In the genomic region with DNA sequence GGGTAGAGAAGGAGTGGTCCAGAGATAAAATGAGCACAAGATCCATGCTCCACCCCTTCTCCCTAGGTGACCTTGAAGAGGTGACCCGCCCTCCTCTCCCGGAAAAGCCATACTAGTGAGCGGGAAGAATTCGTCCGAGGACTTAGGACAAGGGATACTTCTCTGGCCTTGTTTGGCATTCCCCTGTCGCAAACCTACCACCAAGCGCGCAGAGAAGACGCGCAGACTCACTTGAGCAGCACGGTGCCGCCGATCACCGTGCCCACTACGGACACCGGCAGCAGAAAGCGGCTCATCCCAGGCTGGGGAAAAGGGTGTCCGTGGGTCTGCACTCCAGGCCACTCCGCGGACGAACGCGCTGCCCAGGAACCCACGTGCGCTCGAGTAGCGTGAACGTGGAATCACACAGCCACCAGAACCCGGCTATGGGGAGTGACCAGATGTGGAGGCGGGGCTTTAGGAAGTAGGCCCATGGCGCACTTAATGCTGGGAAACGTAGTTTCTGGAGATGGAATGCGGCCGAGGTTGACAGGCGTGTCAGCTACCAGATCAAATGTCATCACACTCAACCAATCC, we compare ENCODE assay signal across 8 mouse cellular contexts. TPM values are rescaled to one million over a fixed set of nuclear protein-coding genes. Genes with fewer than 3 reads are reported as not detected.
A peak's percentile ranks its signal among the peaks of the same experiment; 100 is the strongest.
DNase-seq lines count a peak whose midpoint lies in the region; ATAC-seq and TF ChIP-seq lines count a peak whose summit lies in the region.

A gene (minus strand): TSS at position 434 of the 576 bp plus-strand sequence.

- DNase-seq in Patski (ENCODE audit: low read depth, low spot score) = peak; percentile 58
- peak; percentile 92 to 93 for DNase-seq in cerebellum, postnatal 14 days
- peak; percentile 84 to 85 for DNase-seq in frontal cortex, postnatal 14 days (ENCODE audit: low spot score in 2 of 2)
- peak; percentile 72 to 73 for DNase-seq in layer of hippocampus, postnatal 25 days (ENCODE audit: extremely low spot score in 1 of 2, low spot score in 1 of 2)
- peak; percentile 95 for DNase-seq in lung, postnatal 25 days (ENCODE audit: low spot score)
- peak; percentile 91 for DNase-seq in retina, embryonic 14.5 days (ENCODE audit: low spot score)
- DNase-seq in thymus, postnatal 4 days = peak; percentile 82

- peak within 1 kb of the TSS; percentile 67 for H3K4me2 ChIP-seq in hindbrain, embryonic 13.5 days

- H3K27ac ChIP-seq in hindbrain, embryonic 13.5 days = peak within 1 kb of the TSS; percentile 76

- ATAC-seq in Patski = peak; percentile 98
- peak; percentile 94 for ATAC-seq in hindbrain, embryonic 13.5 days (ENCODE audit: low FRiP score)

- POLR2A ChIA-PET in Patski (lab: Charles Lee) = no interaction called here

- in situ Hi-C loops in Patski (cut with MboI; ENCODE audit: low pct_unique_long_range_greater_than_20kb) = loop anchor here (25.0 kb wide), 1 partner anchor 1158 kb away; a partner anchor contains a TSS

- peak within 1 kb of the TSS; percentile 70 for H3K4me3 ChIP-seq in hindbrain, embryonic 13.5 days

- CTCF ChIA-PET in Patski (lab: Charles Lee) = interaction anchor here (1.2 kb wide), 1 partner anchor 18 kb away, joined by 3 read pairs; no protein-coding TSS in a partner anchor

- under 1% methylated on average over 35 of the region's 35 CpGs for WGBS in hindbrain, embryonic 13.5 days

- no peaks in the 10 kb centered on the region for H3K27me3 ChIP-seq in Patski
- H3K27me3 ChIP-seq in hindbrain, embryonic 13.5 days = no peaks in the 10 kb centered on the region

- H3K4me1 ChIP-seq in hindbrain, embryonic 13.5 days (replicated peaks) = peaks cover 10% of the 10 kb centered on the region

- peak within 1 kb of the TSS; percentile 83 for H3K9ac ChIP-seq in hindbrain, embryonic 13.5 days

- H3K36me3 ChIP-seq in hindbrain, embryonic 13.5 days = peaks cover 38% of the 10 kb centered on the region

- no peaks in the 10 kb centered on the region for H3K9me3 ChIP-seq in hindbrain, embryonic 13.5 days

- TF ChIP-seq CTCF in Patski (IDR thresholded peaks at IDR 0.05) = no peak

RNA-seq across cellular contexts. Expression of the gene that starts here (rescaled TPM):
- polyA plus RNA-seq in Patski (2021) = 45.3 TPM
- polyA plus RNA-seq in hindbrain, embryonic 13.5 days (2015; fragmentation: Nextera tagmentation; extraction: Ambion mirVana) = 37.2 and 37.7 TPM in 2 replicates
- 10 to 100 TPM; 23.3 to 27.8 TPM for total RNA-seq in layer of hippocampus, postnatal 25 days (2021)

Comparison
In these comparisons a context has a peak if more than half of its experiments do, and no peak if none do; other contexts are left out.
1. Peak in every context shown above with its lines: DNase-seq, ATAC-seq, H3K4me3 ChIP-seq and H3K27ac ChIP-seq.